Mouse (Mus musculus) cerebellum, adult 11 months (tissue): Measurements from ENCODE around the gene Mgrn1.

ENCODE experiments used
- DNase-seq: peaks from one replicate; pipeline ENCODE4 v3.0.0; 2022

The Mgrn1 gene

GRCm38 (mm10) chr16:4885760-4886689 lies at the start of gene Mgrn1:
Mgrn1 (plus strand) TSS chr16:4886249.
- peak; percentile 87 for DNase-seq

GRCm38 (mm10) chr16:4837631-4838030 lies 48.4 kb upstream of the Mgrn1 start:
- DNase-seq = no peak

- DNase-seq = no peak
Measured at GRCm38 (mm10) chr16:4839552-4839951, 46.5 kb upstream of the Mgrn1 start.

GRCm38 (mm10) chr16:4840231-4840630 lies 45.8 kb upstream of the Mgrn1 start:
- DNase-seq = no peak

GRCm38 (mm10) chr16:4847041-4847440 lies 39.0 kb upstream of the Mgrn1 start:
- no peak for DNase-seq

- no peak for DNase-seq
Measured at GRCm38 (mm10) chr16:4848090-4848489, 38.0 kb upstream of the Mgrn1 start.

GRCm38 (mm10) chr16:4850361-4850760 lies 35.7 kb upstream of the Mgrn1 start:
- no peak for DNase-seq

GRCm38 (mm10) chr16:4850938-4851628 lies 35.0 kb upstream of the Mgrn1 start:
- no peak for DNase-seq

- no peak for DNase-seq
Measured at GRCm38 (mm10) chr16:4855046-4855650, 30.9 kb upstream of the Mgrn1 start.

- no peak for DNase-seq
Measured at GRCm38 (mm10) chr16:4861392-4861791, 24.7 kb upstream of the Mgrn1 start.

- no peak for DNase-seq
Measured at GRCm38 (mm10) chr16:4862863-4863483, 23.1 kb upstream of the Mgrn1 start.

- DNase-seq = no peak
Measured at GRCm38 (mm10) chr16:4863742-4864141, 22.3 kb upstream of the Mgrn1 start.

- DNase-seq = no peak
Measured at GRCm38 (mm10) chr16:4866101-4866695, 19.9 kb upstream of the Mgrn1 start.

- DNase-seq = no peak
Measured at GRCm38 (mm10) chr16:4870490-4870889, 15.6 kb upstream of the Mgrn1 start.

- DNase-seq = no peak
Measured at GRCm38 (mm10) chr16:4871926-4872325, 14.1 kb upstream of the Mgrn1 start.

- DNase-seq = peak; percentile 31
Measured at GRCm38 (mm10) chr16:4875198-4876032, 10.6 kb upstream of the Mgrn1 start.

- peak; percentile 55 for DNase-seq
Measured at GRCm38 (mm10) chr16:4876033-4876680, 9.9 kb upstream of the Mgrn1 start.

GRCm38 (mm10) chr16:4877195-4877594 lies 8.9 kb upstream of the Mgrn1 start:
- no peak for DNase-seq

- DNase-seq = no peak
Measured at GRCm38 (mm10) chr16:4877701-4878100, 8.3 kb upstream of the Mgrn1 start.

GRCm38 (mm10) chr16:4878192-4878885 lies 7.7 kb upstream of the Mgrn1 start:
- no peak for DNase-seq
